Mouse (Mus musculus) B cell, adult 62 days (primary cell): ENCODE results near the gene Olfr474. TPM values are rescaled to one million over a fixed set of nuclear protein-coding genes. Genes with fewer than 3 reads are reported as not detected.

Experiments used
- total RNA-seq: library from RNA; stranded (reverse); gene quantifications from 4 replicates; pipeline ENCODE4 v1.2.4, GENCODE M21; 2023

Gene Olfr474
- total RNA-seq, result not detected in 4 replicates

DNA sequence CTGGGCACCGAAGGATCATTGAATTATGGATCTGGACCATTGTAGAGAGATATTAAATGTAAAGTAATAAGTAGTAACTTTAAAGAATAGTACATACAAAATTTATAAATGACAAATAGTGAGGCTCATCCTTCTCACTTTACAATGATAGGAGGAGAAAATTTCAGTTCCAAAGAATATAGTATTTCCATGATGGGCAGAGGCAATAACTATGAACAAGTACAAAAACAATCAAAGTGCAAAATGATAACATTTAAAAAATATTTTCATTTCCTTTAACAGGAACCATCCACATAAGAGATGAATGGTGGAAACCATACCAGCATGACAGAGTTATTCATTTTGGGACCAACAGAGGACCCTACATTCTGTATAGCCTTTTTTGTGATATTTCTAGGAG is at the start of gene Olfr474:
Gene Olfr474, plus strand, starts transcription at position 301 of the 400 bp plus-strand sequence.

GRCm38 (mm10) chr7:107930146-107930545 is 24.3 kb upstream of the Olfr474 start, which contains the start of gene Olfr473:
Gene Olfr473 (plus strand): TSS chr7:107930446.

GRCm38 (mm10) chr7:107964503-107964902 is 10.1 kb downstream of the Olfr474 start, which contains the start of gene Olfr476:
Gene Olfr476 (plus strand): TSS chr7:107964803.

DNA sequence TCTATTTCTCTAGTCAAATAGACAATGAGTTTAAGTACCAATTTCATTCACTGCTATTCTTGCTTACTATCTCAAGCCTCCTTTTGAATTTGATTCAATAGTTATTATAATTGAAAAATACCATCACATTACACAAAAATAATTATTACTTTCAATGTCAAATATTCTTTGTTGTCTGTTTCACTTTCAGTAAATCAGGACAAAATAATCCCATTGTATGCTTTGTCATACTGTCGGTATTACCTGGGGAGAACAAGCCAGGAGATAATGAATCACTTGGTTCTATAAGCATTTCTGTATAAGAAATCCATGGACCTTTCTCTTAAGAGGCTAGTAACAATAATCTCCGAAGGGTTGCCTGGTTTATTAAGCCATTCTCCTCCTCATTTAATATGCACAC is 31.9 kb downstream of the Olfr474 start, which contains the start of gene Olfr477:
Gene Olfr477, plus strand, starts transcription at position 301 of the 400 bp plus-strand sequence.

Other genes with a start within 250 kb of the Olfr474 start
- gene Cyb5r2, start 196.6 kb upstream of the Olfr474 start, total RNA-seq, result not detected in 4 replicates
- not detected in 4 replicates for gene Ovch2, start 153.4 kb upstream of the Olfr474 start, total RNA-seq
- not detected in 4 replicates for gene Olfr467, start 142.4 kb upstream of the Olfr474 start, total RNA-seq
- not detected in 4 replicates for gene Olfr469, start 129.1 kb upstream of the Olfr474 start, total RNA-seq
- not detected in 4 replicates for gene Olfr470, start 107.2 kb upstream of the Olfr474 start, total RNA-seq
- gene Olfr472, start 56.7 kb upstream of the Olfr474 start, total RNA-seq, result 0.09 to 0.14 TPM in 2 of 4 replicates, not detected in the others
- gene Olfr473, start 24.2 kb upstream of the Olfr474 start, total RNA-seq, result not detected in 4 replicates
- not detected in 4 replicates for gene Olfr476, start 10.2 kb downstream of the Olfr474 start, total RNA-seq
- not detected in 4 replicates for gene Olfr477, start 32.0 kb downstream of the Olfr474 start, total RNA-seq
- gene Olfr478, start 79.3 kb downstream of the Olfr474 start, total RNA-seq, result not detected in 4 replicates
- gene Olfr479, start 96.0 kb downstream of the Olfr474 start, total RNA-seq, result not detected in 4 replicates
- gene Olfr480, start 112.7 kb downstream of the Olfr474 start, total RNA-seq, result not detected in 4 replicates
- gene Olfr481, start 125.2 kb downstream of the Olfr474 start, total RNA-seq, result not detected in 4 replicates
- gene Olfr482, start 142.9 kb downstream of the Olfr474 start, total RNA-seq, result 0.77 to 1.7 TPM (median 1.5 TPM) in 4 replicates
- gene Olfr483, start 146.2 kb downstream of the Olfr474 start, total RNA-seq, result not detected in 4 replicates
- gene Olfr484, start 172.8 kb downstream of the Olfr474 start, total RNA-seq, result not detected in 4 replicates
- not detected in 4 replicates for gene Olfr485, start 205.2 kb downstream of the Olfr474 start, total RNA-seq
- not detected in 4 replicates for gene Olfr486, start 218.1 kb downstream of the Olfr474 start, total RNA-seq